Mouse (Mus musculus) G1E (cell line): ENCODE data around the gene Ptpn22. TPM values are rescaled to one million over a fixed set of nuclear protein-coding genes. Genes with fewer than 3 reads are reported as not detected.
A peak's percentile ranks its signal among the peaks of the same experiment; 100 is the strongest.

Experiments
- ATAC-seq: 2 replicates; pipeline ENCODE4 v1.8.0; 2016; ENCODE audit warnings: mild to moderate bottlenecking; ENCODE audit not compliant: insufficient number of reproducible peaks, poor library complexity, low FRiP score, severe bottlenecking; ENCODE audit errors: extremely low read depth
- DNase-seq: peaks from one replicate; pipeline ENCODE4 v3.0.0; 2012; ENCODE audit warnings: low spot score
- H3K27me3 ChIP-seq: 2 replicates; pipeline ENCODE4 v1.6.1; 2012; ENCODE audit warnings: mild to moderate bottlenecking, low read length, inconsistent platforms; ENCODE audit not compliant: insufficient read depth
- H3K36me3 ChIP-seq: replicated peaks from 2 replicates; pipeline ENCODE3; 2012; ENCODE audit warnings: mild to moderate bottlenecking, inconsistent platforms
- H3K4me1 ChIP-seq: 2 replicates; pipeline ENCODE4 v1.6.1; 2012; ENCODE audit warnings: low read depth, low read length, inconsistent platforms, mixed read lengths; ENCODE audit not compliant: insufficient read depth
- H3K4me3 ChIP-seq: 2 replicates; pipeline ENCODE4 v1.5.1; 2012; ENCODE audit warnings: low read depth, mild to moderate bottlenecking, inconsistent platforms, low read length, moderate library complexity, mixed read lengths
- H3K9me3 ChIP-seq: replicated peaks from 2 replicates; pipeline ENCODE4 v1.6.1; 2012; ENCODE audit warnings: inconsistent platforms
- CTCF ChIP-seq: IDR thresholded peaks from 2 replicates; pipeline ENCODE4 v1.5.1; 2012; ENCODE audit warnings: low read depth, low read length, inconsistent platforms, mixed read lengths
- GATA1 ChIP-seq: IDR thresholded peaks from 2 replicates; pipeline ENCODE4 v1.6.1; 2012; ENCODE audit warnings: borderline replicate concordance, low read length, inconsistent platforms, mixed read lengths
- GATA2 ChIP-seq: IDR thresholded peaks from 2 replicates; pipeline ENCODE4 v1.6.1; 2012; ENCODE audit warnings: low read depth, low read length, inconsistent platforms, borderline replicate concordance
- POLR2AphosphoS5 ChIP-seq: IDR thresholded peaks from 2 replicates; pipeline ENCODE4 v1.6.1; 2012; ENCODE audit warnings: low read depth, low read length, inconsistent platforms; ENCODE audit not compliant: insufficient replicate concordance
- TAL1 ChIP-seq: conservative IDR thresholded peaks from 2 replicates; pipeline ENCODE4 v1.6.1; 2012; ENCODE audit warnings: low read depth, low read length, inconsistent platforms, mixed read lengths
- polyA plus RNA-seq: library from polyadenylated mRNA; stranded (reverse); fragments of >175 nt; gene quantifications from 2 replicates; pipeline ENCODE4 v1.2.3, GENCODE M21; 2012
- total RNA-seq, 2 experiments: library from RNA; stranded (forward) in 1 of 2; stranded (reverse) in 1 of 2; fragments of 200-1000 nt in 1 of 2; fragments of >200 nt in 1 of 2; fragmentation: Nextera tagmentation in 1 of 2; gene quantifications; 2 replicates each; pipeline ENCODE4 v1.2.3; 2014 to 2017

Gene Ptpn22
- total and polyA plus RNA-seq, 3 experiments: 0.16 TPM; not detected in 2

DNA sequence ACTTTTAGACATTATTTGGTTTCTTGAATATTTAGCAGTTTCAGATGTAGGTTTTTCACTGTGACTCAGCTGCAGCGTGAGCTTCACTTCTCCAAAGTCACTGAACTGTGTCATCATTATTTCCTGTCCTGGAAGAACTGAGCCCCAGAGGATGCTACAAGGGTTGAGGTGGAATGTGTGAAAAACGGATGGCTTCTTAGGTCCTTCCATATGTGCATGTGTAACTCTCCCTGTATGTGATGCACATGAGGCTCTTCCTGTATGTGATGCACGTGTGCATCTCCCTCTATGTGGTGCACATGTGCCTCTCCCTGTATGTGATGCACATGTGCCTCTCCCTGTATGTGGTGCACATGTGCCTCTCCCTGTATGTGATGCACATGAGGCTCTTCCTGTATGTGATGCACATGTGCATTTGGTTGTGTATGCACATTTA lies 13.1 kb downstream of the Ptpn22 start:
- DNase-seq (no peak), ATAC-seq (no peak)
- TF ChIP-seq GATA2: no peak
- no peaks in the 10 kb centered on the region for H3K9me3 ChIP-seq
- no peaks in the 10 kb centered on the region for H3K36me3 ChIP-seq
- H3K4me1 ChIP-seq: no peaks in the 10 kb centered on the region
- H3K4me3 ChIP-seq: no peak overlapping the region
- H3K27me3 ChIP-seq: peaks cover 28% of the 10 kb centered on the region

GRCm38 (mm10) chr3:103874329-103874728 lies 14.7 kb downstream of the Ptpn22 start:
- no peak for TF ChIP-seq CTCF
- no peak for TF ChIP-seq GATA1
- no peak for TF ChIP-seq TAL1
- no peak for TF ChIP-seq POLR2AphosphoS5
- TF ChIP-seq GATA2: no peak
- no peaks in the 10 kb centered on the region for H3K36me3 ChIP-seq
- no peak overlapping the region for H3K4me3 ChIP-seq
- H3K9me3 ChIP-seq: no peaks in the 10 kb centered on the region
- H3K4me1 ChIP-seq: no peaks in the 10 kb centered on the region
- DNase-seq: no peak
- peaks cover 19% of the 10 kb centered on the region for H3K27me3 ChIP-seq
- ATAC-seq: no peak

DNA sequence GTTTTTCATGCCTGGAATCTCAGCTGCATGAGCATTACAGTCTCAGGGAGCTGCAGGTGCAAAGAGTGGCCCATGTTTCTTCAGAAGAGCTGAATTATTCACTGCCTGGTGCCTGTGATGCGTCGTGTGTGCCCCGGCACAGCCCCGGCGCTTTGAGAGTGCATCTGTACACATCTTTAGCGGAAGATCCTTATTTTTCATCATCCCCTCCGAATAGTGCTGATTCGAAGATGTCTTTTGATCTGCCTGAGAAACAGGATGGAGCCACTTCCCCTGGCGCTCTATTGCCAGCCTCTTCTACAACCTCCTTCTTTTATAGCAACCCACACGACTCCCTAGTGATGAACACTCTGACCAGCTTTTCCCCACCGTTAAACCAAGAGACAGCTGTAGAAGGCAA lies 26.4 kb downstream of the Ptpn22 start:
- ATAC-seq: no peak
- TF ChIP-seq TAL1: no peak
- no peak for DNase-seq
- H3K9me3 ChIP-seq: no peaks in the 10 kb centered on the region
- H3K27me3 ChIP-seq: peaks cover 15% of the 10 kb centered on the region; the same call in 1 of the 2 replicates
- H3K4me3 ChIP-seq: no peak overlapping the region
- H3K36me3 ChIP-seq: no peaks in the 10 kb centered on the region
- H3K4me1 ChIP-seq: 0 out of 2 replicates have a peak, but pooled peaks cover 3% of the 10 kb centered on the region

DNA sequence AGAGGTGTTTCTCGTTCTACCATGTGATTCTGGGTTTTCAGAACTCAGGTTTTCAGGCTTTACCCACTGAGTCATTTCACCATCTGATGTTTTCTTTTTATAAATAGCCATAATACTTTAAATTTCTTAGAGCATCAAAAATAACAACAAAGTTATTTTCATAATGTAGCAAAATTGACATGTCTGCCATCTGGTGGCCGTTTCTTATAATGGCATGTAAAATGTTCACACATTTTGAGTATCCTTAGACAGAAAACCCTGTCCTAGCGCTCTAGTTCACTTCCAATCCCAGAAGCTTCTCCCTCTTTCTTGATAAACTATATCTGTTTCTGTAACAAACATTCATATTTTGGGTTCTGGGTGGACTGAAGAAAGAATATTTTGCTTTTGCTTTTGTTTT lies 28.0 kb downstream of the Ptpn22 start:
- H3K4me1 ChIP-seq: 0 out of 2 replicates have a peak, but pooled peaks cover 3% of the 10 kb centered on the region
- TF ChIP-seq POLR2AphosphoS5: no peak
- TF ChIP-seq TAL1: no peak
- TF ChIP-seq GATA2: no peak
- TF ChIP-seq GATA1: no peak
- TF ChIP-seq CTCF: no peak
- peak; percentile 2 for DNase-seq
- peaks cover 19% of the 10 kb centered on the region for H3K27me3 ChIP-seq
- H3K9me3 ChIP-seq: no peaks in the 10 kb centered on the region
- H3K4me3 ChIP-seq: no peak overlapping the region
- no peak for ATAC-seq
- H3K36me3 ChIP-seq: no peaks in the 10 kb centered on the region

GRCm38 (mm10) chr3:103893374-103893773 lies 33.8 kb downstream of the Ptpn22 start:
- Histone ChIP-seq H3K9me3 (no peaks in the 10 kb centered on the region), H3K36me3 (no peaks in the 10 kb centered on the region), H3K4me1 (0 out of 2 replicates have a peak, but pooled peaks cover 2% of the 10 kb centered on the region), H3K4me3 (no peak overlapping the region), H3K27me3 (peaks cover 32% of the 10 kb centered on the region)
- DNase-seq (no peak), ATAC-seq (no peak)
- TF ChIP-seq GATA1: no peak
- no peak for TF ChIP-seq POLR2AphosphoS5
- no peak for TF ChIP-seq TAL1
- TF ChIP-seq GATA2: no peak
- TF ChIP-seq CTCF: no peak

GRCm38 (mm10) chr3:103904705-103905104 lies 45.1 kb downstream of the Ptpn22 start:
- no peak for ATAC-seq
- H3K4me3 ChIP-seq: no peak overlapping the region
- TF ChIP-seq GATA2 (no peak), POLR2AphosphoS5 (no peak), CTCF (no peak), TAL1 (no peak), GATA1 (no peak)
- peak; percentile 13 for DNase-seq
- H3K27me3 ChIP-seq: peaks cover 11% of the 10 kb centered on the region
- no peaks in the 10 kb centered on the region for H3K4me1 ChIP-seq
- no peaks in the 10 kb centered on the region for H3K9me3 ChIP-seq
- H3K36me3 ChIP-seq: no peaks in the 10 kb centered on the region
